Mouse (Mus musculus) adrenal gland, adult 18-20 months (tissue): ENCODE measurements around the gene Hpgds. TPM values are rescaled to one million over a fixed set of nuclear protein-coding genes. Genes with fewer than 3 reads are reported as not detected.

Source experiments
- total RNA-seq, 2 experiments: library from RNA; stranded (reverse); gene quantifications; 1 replicate in 1 of 2; 2 replicates in 1 of 2; pipeline ENCODE4 v1.2.3; 2021

Hpgds gene
- total RNA-seq, 2 experiments from 2014 or later: 1.4 to 3.4 TPM

Other genes with a start within 250 kb of the Hpgds start
- 10 to 100 TPM; 27.1 to 27.9 TPM for gene Smarcad1, start 102.3 kb downstream of the Hpgds start, total RNA-seq
- gene C130060K24Rik, start 236.2 kb upstream of the Hpgds start, total RNA-seq: not detected